ENCODE assay signal across 9 mouse cellular contexts in the genomic region with DNA sequence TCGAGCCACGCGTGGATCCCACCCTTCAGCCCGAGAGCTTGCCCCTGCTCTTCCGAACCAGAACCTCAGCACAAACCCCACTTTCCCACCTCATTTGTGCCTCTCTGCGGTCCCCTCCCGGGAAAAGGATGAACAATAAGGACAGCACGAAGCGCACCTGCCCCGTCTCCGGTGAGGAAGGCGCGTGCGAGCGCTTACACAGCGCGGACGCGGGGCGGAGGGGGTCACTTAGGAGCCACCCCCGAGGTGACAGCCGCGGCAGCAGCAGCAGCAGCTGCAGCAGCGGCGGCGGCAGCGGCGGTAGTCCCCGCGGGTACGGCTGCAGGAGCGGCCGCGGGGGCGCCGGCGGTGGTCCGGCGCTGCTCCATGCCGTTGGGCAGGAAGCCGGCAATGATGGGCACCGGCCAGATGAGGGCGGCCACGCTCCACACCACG. TPM values are rescaled to one million over a fixed set of nuclear protein-coding genes. Genes with fewer than 3 reads are reported as not detected.
A peak's percentile ranks its signal among the peaks of the same experiment; 100 is the strongest.
DNase-seq lines count a peak whose midpoint lies in the region; ATAC-seq lines count a peak whose summit lies in the region.
"Had no signal": no experiment of that assay in that cellular context is flagged by ENCODE, and none has a peak within 500 bp of the region (broad histone marks: within the 10 kb centered on the region; RNA-seq: fewer than 3 reads in every experiment).

No protein-coding gene starts in this region.

- H3K27ac ChIP-seq in embryonic facial prominence, embryonic 11.5 days (replicated peaks; ENCODE audit: low read depth, low read length): no peak overlapping the region
- peak overlapping the region; percentile 56 for H3K27ac ChIP-seq in midbrain, embryonic 12.5 days (replicated peaks)
- H3K27ac ChIP-seq in stomach, embryonic 14.5 days (ENCODE audit: low read length): peak overlapping the region; percentile 63; the same call in 1 of the 2 replicates

- no peaks in the 10 kb centered on the region for H3K4me1 ChIP-seq in embryonic facial prominence, embryonic 11.5 days (ENCODE audit: control insufficient read depth, insufficient read depth, low read length)
- H3K4me1 ChIP-seq in midbrain, embryonic 12.5 days: 0 out of 2 replicates have a peak, but pooled peaks cover 3% of the 10 kb centered on the region
- peaks cover 6% of the 10 kb centered on the region; the same call in 1 of the 2 replicates for H3K4me1 ChIP-seq in stomach, embryonic 14.5 days (ENCODE audit: control insufficient read depth, insufficient read depth, low read length)

- H3K4me2 ChIP-seq in embryonic facial prominence, embryonic 11.5 days (ENCODE audit: low read depth, low read length): peak overlapping the region; percentile 98
- H3K4me2 ChIP-seq in midbrain, embryonic 12.5 days (replicated peaks): peak overlapping the region; percentile 65
- H3K4me2 ChIP-seq in stomach, embryonic 14.5 days (replicated peaks; ENCODE audit: low read depth, low read length): peak overlapping the region; percentile 91

- WGBS in embryonic facial prominence, embryonic 11.5 days: under 1% methylated on average over 36 of the region's 45 CpGs
- WGBS in midbrain, embryonic 12.5 days: under 1% methylated on average over 41 of the region's 45 CpGs
- WGBS in stomach, embryonic 14.5 days: under 1% methylated on average over 45 of the region's 45 CpGs

- peak; percentile 64 for DNase-seq in adrenal gland, adult 8-10 months
- DNase-seq in adrenal gland, adult 2 months: no peak
- peak; percentile 91 for DNase-seq in NIH3T3 (ENCODE audit: low read depth)
- peak; percentile 85 for DNase-seq in embryonic facial prominence, embryonic 11.5 days (ENCODE audit: low spot score)
- DNase-seq in heart, postnatal 36 days: peak; percentile 77 to 79
- DNase-seq in left cerebral cortex, postnatal 10 days (ENCODE audit: extremely low spot score in 1 of 2, low spot score in 2 of 2): peak; percentile 75 to 89

- peak overlapping the region; percentile 57 for H3K9ac ChIP-seq in embryonic facial prominence, embryonic 11.5 days (replicated peaks; ENCODE audit: low read length)
- peak overlapping the region; percentile 72 for H3K9ac ChIP-seq in midbrain, embryonic 12.5 days (replicated peaks)
- H3K9ac ChIP-seq in stomach, embryonic 14.5 days (replicated peaks; ENCODE audit: low read depth, low read length): peak overlapping the region; percentile 68

- no peaks in the 10 kb centered on the region for H3K36me3 ChIP-seq in embryonic facial prominence, embryonic 11.5 days (replicated peaks; ENCODE audit: control insufficient read depth, insufficient read depth, low read depth, low read length)
- H3K36me3 ChIP-seq in midbrain, embryonic 12.5 days: no peaks in the 10 kb centered on the region
- no peaks in the 10 kb centered on the region for H3K36me3 ChIP-seq in stomach, embryonic 14.5 days (ENCODE audit: control insufficient read depth, insufficient read depth, low read length)

- H3K9me3 ChIP-seq in embryonic facial prominence, embryonic 11.5 days (replicated peaks; ENCODE audit: control insufficient read depth, low read length): no peaks in the 10 kb centered on the region
- no peaks in the 10 kb centered on the region for H3K9me3 ChIP-seq in midbrain, embryonic 12.5 days
- H3K9me3 ChIP-seq in stomach, embryonic 14.5 days (ENCODE audit: control insufficient read depth, low read depth, low read length): no peaks in the 10 kb centered on the region

- intact Hi-C loops in heart, postnatal 36 days (cut with DNase I): loop anchor here (1.0 to 5.0 kb wide), 2 partner anchors 108 to 181 kb away; a partner anchor contains a TSS
- intact Hi-C loops in left cerebral cortex, postnatal 10 days (cut with DNase I): loop anchor here (5.0 kb wide), 1 partner anchor 268 kb away; a partner anchor contains a TSS

- ATAC-seq in embryonic facial prominence, embryonic 11.5 days (replicated peaks; ENCODE audit: insufficient number of reproducible peaks, low FRiP score, low TSS enrichment, low read depth): no peak; the same call in 1 of the 2 replicates
- ATAC-seq in midbrain, embryonic 12.5 days (ENCODE audit: low FRiP score, low read depth): peak; percentile 85; the same call in 1 of the 2 replicates
- peak; percentile 19; the same call in 1 of the 2 replicates for ATAC-seq in stomach, embryonic 14.5 days (ENCODE audit: insufficient number of reproducible peaks, insufficient read depth, low FRiP score, low read depth)

- H3K27me3 ChIP-seq in embryonic facial prominence, embryonic 11.5 days (ENCODE audit: control insufficient read depth, insufficient read depth, low read length): peaks cover 10% of the 10 kb centered on the region
- H3K27me3 ChIP-seq in midbrain, embryonic 12.5 days: peaks cover 31% of the 10 kb centered on the region
- H3K27me3 ChIP-seq in stomach, embryonic 14.5 days (ENCODE audit: control insufficient read depth, insufficient read depth, low read length): no peaks in the 10 kb centered on the region

- H3K4me3 ChIP-seq in embryonic facial prominence, embryonic 11.5 days (ENCODE audit: low read depth, low read length): peak overlapping the region; percentile 60
- H3K4me3 ChIP-seq in midbrain, embryonic 12.5 days: peak overlapping the region; percentile 72
- peak overlapping the region; percentile 84 for H3K4me3 ChIP-seq in stomach, embryonic 14.5 days (ENCODE audit: low read depth, low read length)

RNA-seq across cellular contexts. Expression of a gene that starts 1.1 kb away (rescaled TPM):
- total RNA-seq in adrenal gland, adult 8-10 months (2022): 1 to 10 TPM; 7.5 to 8.2 (median 7.8) TPM
- 10 to 100 TPM in 1 of 2 experiments, 1 to 10 TPM in 1; 4.5 to 11.0 TPM for total RNA-seq in adrenal gland, adult 2 months (2021)
- 42.7 and 50.3 TPM in 2 replicates for polyA plus RNA-seq in adrenal gland, adult 2 months (2012; rRNA removed)
- polyA plus RNA-seq in embryonic facial prominence, embryonic 11.5 days (2014; fragmentation: Nextera tagmentation; extraction: Ambion mirVana): 3.9 and 4.9 TPM in 2 replicates
- total RNA-seq in heart, postnatal 36 days (2021): 1 to 10 TPM; 6.4 to 7.7 TPM
- total RNA-seq in left cerebral cortex, postnatal 10 days (2021): 10 to 100 TPM; 81.5 to 87.1 TPM
- polyA plus RNA-seq in midbrain, embryonic 12.5 days (2016; fragmentation: Nextera tagmentation; extraction: Ambion mirVana): 12.4 and 14.3 TPM in 2 replicates
- polyA plus RNA-seq in stomach, embryonic 14.5 days (2014; fragmentation: Nextera tagmentation; extraction: Ambion mirVana): 9.7 and 10.6 TPM in 2 replicates

RNA-seq across cellular contexts. Expression of a gene that starts 43.6 kb away (rescaled TPM):
- total RNA-seq in adrenal gland, adult 8-10 months (2022): under 1 TPM; 0.12 to 0.32 (median 0.20) TPM
- under 1 TPM; 0.14 to 0.17 TPM for total RNA-seq in adrenal gland, adult 2 months (2021)
- polyA plus RNA-seq in adrenal gland, adult 2 months (2012; rRNA removed): 0.06 and 0.08 TPM in 2 replicates
- polyA plus RNA-seq in embryonic facial prominence, embryonic 11.5 days (2014; fragmentation: Nextera tagmentation; extraction: Ambion mirVana): 3.0 and 3.8 TPM in 2 replicates
- total RNA-seq in heart, postnatal 36 days (2021): under 1 TPM; 0.11 to 0.17 TPM
- under 1 TPM; 0.13 to 0.16 TPM for total RNA-seq in left cerebral cortex, postnatal 10 days (2021)
- polyA plus RNA-seq in midbrain, embryonic 12.5 days (2016; fragmentation: Nextera tagmentation; extraction: Ambion mirVana): 0.11 and 0.17 TPM in 2 replicates
- polyA plus RNA-seq in stomach, embryonic 14.5 days (2014; fragmentation: Nextera tagmentation; extraction: Ambion mirVana): 15.1 and 15.8 TPM in 2 replicates
- total RNA-seq: layer of hippocampus, adult 18-20 months had no signal

Comparison
In these comparisons a context has a peak if more than half of its experiments do, and no peak if none do; other contexts are left out.
1. RNA of a gene that starts 1.1 kb away (total RNA-seq): 81.5 to 87.1 TPM in left cerebral cortex, postnatal 10 days; 4.5 to 11.0 TPM in adrenal gland, adult 2 months, 7.5 to 8.2 TPM in adrenal gland, adult 8-10 months and 6.4 to 7.7 TPM in heart, postnatal 36 days; every median in the first group is over 4 times any median in the second.
2. Peak in every context shown above with its lines, with median percentiles within 50 percentile points of each other: H3K4me2 ChIP-seq, H3K4me3 ChIP-seq and H3K9ac ChIP-seq.